Mouse (Mus musculus): ENCODE measurements around the gene Dync1li1. TPM values are rescaled to one million over a fixed set of nuclear protein-coding genes. Genes with fewer than 3 reads are reported as not detected.

Gene Dync1li1
- polyA plus RNA-seq, 1 experiment from 2014 or later: 60.3 TPM

DNA sequence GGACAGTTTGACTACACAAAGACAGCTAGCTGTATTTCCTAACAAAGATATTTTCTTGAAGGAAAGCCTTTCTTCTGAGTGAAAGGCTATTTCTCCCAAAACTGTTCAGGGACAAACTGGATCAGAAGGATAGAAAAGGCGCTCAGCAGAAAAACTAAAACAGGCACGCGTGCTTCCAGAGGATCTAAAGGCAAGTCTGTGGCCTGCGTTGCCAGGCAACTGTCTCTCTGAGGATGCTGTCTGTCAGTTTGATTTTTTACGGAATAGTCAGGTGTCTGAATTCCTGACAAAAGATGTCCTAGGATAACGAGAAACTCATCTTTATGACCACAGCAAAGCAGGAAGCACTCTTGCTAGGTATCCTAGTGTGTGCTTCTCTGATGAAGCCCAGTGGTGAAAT lies 28.1 kb upstream of the Dync1li1 start:
- Histone ChIP-seq H3K4me2 (no peak overlapping the region), H3K9ac (no peak overlapping the region), H3K36me3 (no peaks in the 10 kb centered on the region), H3K27me3 (no peaks in the 10 kb centered on the region), H3K27ac (no peak overlapping the region), H3K4me3 (no peak overlapping the region), H3K4me1 (no peaks in the 10 kb centered on the region; the same call in 1 of the 2 replicates), H3K9me3 (no peaks in the 10 kb centered on the region)
- no peak for ATAC-seq (ENCODE audit: borderline replicate concordance, extremely low read depth, low FRiP score, low TSS enrichment)
- WGBS: 77% methylated on average over 6 of the region's 6 CpGs

DNA sequence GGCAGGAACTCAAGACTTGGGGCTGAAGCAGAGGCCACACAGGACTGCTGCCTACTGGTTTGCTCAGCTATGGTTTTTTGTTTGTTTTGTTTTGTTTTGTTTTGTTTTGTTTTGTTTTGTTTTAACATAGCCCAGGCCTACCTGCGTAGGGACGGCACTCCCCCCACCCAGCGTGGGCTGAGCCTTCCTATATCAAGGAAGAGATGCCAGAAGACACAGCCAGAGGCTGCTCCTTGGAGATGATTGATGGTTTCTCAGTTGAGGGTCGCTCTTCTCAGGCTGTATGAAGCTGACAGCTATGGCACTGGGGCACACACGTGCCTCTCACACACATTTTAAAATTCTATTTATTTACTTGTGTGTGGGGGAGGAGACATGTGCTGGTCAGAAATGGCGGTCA lies 27.6 kb upstream of the Dync1li1 start:
- Histone ChIP-seq H3K27me3 (no peaks in the 10 kb centered on the region), H3K9me3 (no peaks in the 10 kb centered on the region), H3K36me3 (no peaks in the 10 kb centered on the region), H3K4me2 (no peak overlapping the region), H3K4me3 (no peak overlapping the region), H3K27ac (no peak overlapping the region), H3K9ac (no peak overlapping the region), H3K4me1 (no peaks in the 10 kb centered on the region; the same call in 1 of the 2 replicates)
- WGBS: 49% methylated on average over 6 of the region's 6 CpGs
- no peak for ATAC-seq (ENCODE audit: borderline replicate concordance, extremely low read depth, low FRiP score, low TSS enrichment)

DNA sequence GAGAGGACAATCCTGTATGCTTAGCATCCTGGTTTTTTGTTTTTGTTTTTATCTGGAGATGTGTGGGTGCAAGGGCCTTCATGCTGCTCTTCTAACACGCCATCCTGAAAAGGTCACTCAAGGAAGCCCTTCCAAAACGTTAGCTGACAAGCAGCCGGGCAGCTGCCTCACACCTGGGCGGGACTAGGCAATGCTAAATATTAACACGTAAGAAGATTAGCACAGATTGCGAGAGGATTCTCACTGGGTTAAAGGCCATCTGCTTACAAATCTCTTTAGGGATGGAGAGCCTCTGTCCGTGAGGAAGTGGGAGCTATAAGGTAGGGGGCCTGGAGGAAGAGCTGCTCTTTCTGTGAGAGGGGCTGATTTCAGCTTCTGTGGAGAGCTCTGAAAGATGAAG lies 26.6 kb upstream of the Dync1li1 start:
- WGBS: 27% methylated on average over 7 of the region's 7 CpGs
- H3K4me2 ChIP-seq: no peak overlapping the region
- H3K4me3 ChIP-seq: no peak overlapping the region
- no peak overlapping the region for H3K27ac ChIP-seq
- no peak overlapping the region for H3K9ac ChIP-seq
- no peaks in the 10 kb centered on the region for H3K9me3 ChIP-seq
- no peaks in the 10 kb centered on the region for H3K27me3 ChIP-seq
- H3K36me3 ChIP-seq: no peaks in the 10 kb centered on the region
- ATAC-seq (ENCODE audit: borderline replicate concordance, extremely low read depth, low FRiP score, low TSS enrichment): no peak
- H3K4me1 ChIP-seq: no peaks in the 10 kb centered on the region; the same call in 1 of the 2 replicates

DNA sequence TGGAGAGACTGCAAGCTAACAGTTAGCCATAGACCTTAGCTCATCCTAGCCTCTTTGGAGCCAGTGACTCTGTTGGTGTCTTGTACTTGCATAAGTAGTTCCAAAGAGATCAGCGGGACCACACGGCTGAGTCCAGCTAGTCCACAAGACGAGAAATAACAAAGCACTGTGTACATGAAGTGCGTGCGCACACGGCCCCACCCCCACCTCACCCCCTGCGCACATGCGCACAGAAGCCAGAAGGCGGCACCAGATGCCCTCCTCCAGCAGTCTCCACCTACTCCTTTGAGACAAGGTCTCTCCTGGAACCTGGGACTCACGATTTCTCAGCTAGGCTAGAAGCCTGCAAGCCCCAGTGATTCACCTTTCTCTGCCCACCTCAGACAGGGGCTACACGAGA lies 24.8 kb upstream of the Dync1li1 start:
- Histone ChIP-seq H3K27ac (no peak overlapping the region), H3K4me3 (no peak overlapping the region), H3K4me1 (no peaks in the 10 kb centered on the region), H3K36me3 (no peaks in the 10 kb centered on the region), H3K27me3 (no peaks in the 10 kb centered on the region), H3K9ac (no peak overlapping the region), H3K9me3 (no peaks in the 10 kb centered on the region), H3K4me2 (no peak overlapping the region)
- WGBS: 77% methylated on average over 11 of the region's 11 CpGs
- no peak for ATAC-seq (ENCODE audit: borderline replicate concordance, extremely low read depth, low FRiP score, low TSS enrichment)

DNA sequence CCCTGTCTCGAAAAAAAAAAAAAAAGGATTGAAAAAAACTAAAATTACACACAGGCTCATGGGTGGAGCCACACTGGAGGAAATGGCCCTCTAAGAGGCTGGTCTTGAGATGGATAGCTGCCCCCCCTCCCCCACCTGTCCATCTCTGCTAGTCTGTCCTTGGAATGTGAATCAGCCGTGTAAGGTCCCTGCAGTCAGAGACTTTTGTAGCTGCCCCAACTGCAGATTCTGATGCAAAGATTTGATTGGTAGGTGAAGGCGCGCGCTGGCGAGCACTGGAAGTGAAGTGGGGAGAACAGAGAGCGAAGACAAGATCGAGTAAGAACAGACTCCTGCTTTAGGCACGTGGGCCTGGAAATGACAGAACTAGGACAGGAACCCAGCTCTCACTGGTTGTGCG lies 21.7 kb upstream of the Dync1li1 start:
- no peak overlapping the region for H3K27ac ChIP-seq
- H3K9me3 ChIP-seq: no peaks in the 10 kb centered on the region
- no peaks in the 10 kb centered on the region for H3K4me1 ChIP-seq
- 77% methylated on average over 10 of the region's 10 CpGs for WGBS
- no peaks in the 10 kb centered on the region for H3K27me3 ChIP-seq
- H3K4me3 ChIP-seq: no peak overlapping the region
- no peak overlapping the region for H3K4me2 ChIP-seq
- no peaks in the 10 kb centered on the region for H3K36me3 ChIP-seq
- no peak for ATAC-seq (ENCODE audit: borderline replicate concordance, extremely low read depth, low FRiP score, low TSS enrichment)
- no peak overlapping the region for H3K9ac ChIP-seq

DNA sequence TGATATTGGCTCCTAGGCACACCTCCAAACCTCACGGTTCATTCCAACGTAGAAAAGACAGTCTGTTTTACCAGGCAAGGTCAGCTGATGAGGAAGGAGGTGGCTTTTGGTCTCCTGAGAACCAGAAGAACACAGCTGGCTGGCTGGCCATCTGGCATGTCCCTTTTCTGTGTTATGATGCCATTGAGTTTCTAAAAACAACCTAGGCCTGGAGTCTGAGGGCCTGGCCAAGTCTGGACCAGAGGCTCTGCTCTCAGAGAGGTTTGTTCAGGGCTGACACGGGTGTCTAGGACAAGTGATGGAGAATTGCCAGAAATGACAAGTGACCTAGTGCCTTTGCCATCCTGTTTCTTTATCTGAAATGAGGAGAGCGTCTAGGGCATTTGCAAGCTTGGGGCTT lies 20.5 kb upstream of the Dync1li1 start:
- Histone ChIP-seq H3K4me1 (peaks cover 4% of the 10 kb centered on the region), H3K9me3 (no peaks in the 10 kb centered on the region), H3K9ac (no peak overlapping the region), H3K36me3 (no peaks in the 10 kb centered on the region), H3K27ac (no peak overlapping the region), H3K4me3 (no peak overlapping the region), H3K4me2 (no peak overlapping the region), H3K27me3 (no peaks in the 10 kb centered on the region)
- WGBS: 64% methylated on average over 4 of the region's 4 CpGs
- no peak for ATAC-seq (ENCODE audit: borderline replicate concordance, extremely low read depth, low FRiP score, low TSS enrichment)

DNA sequence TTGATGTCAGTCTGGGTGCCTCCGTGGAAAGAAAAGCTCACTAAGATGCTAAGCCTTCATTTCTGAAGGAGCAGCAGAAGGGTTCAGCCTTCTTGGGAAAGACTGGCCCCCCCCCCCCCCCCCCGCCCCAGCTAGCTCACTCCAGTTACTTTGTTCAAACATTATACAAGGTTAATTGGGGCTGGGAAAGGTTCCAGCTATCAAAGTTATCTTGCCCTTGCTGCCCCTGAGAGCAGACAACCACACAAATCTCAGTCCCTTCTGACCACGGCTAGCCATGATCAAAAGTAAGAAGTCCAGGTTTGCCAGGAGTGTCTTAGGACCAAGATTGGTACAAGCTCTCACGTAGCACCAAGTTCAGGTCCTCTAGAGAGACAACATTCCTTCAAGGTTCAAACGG lies 19.6 kb upstream of the Dync1li1 start:
- no peaks in the 10 kb centered on the region for H3K27me3 ChIP-seq
- WGBS: 40% methylated on average over 5 of the region's 5 CpGs
- no peak overlapping the region for H3K4me2 ChIP-seq
- no peak overlapping the region for H3K4me3 ChIP-seq
- H3K9me3 ChIP-seq: no peaks in the 10 kb centered on the region
- H3K9ac ChIP-seq: no peak overlapping the region
- H3K4me1 ChIP-seq: peaks cover 7% of the 10 kb centered on the region
- no peaks in the 10 kb centered on the region for H3K36me3 ChIP-seq
- ATAC-seq (ENCODE audit: borderline replicate concordance, extremely low read depth, low FRiP score, low TSS enrichment): no peak
- H3K27ac ChIP-seq: no peak overlapping the region

DNA sequence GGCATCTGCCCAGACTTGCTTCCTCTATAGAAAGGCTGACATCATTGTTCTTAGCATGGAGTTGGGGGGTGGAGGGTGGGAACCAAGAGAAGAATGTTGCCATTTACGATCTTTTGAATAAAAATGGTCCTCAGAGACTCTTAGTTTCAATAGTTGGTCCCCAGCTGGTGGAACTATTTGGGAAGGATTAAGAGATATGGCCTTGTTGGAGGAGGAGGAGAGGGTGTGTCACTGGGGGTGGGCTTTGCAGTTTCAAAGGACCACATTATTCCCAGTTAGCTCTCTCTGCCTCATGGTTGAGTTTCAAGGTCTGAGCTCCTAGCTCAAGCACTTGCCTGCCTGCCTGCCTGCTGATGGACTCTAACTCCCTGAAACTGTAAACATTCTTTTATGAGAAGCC lies 16.6 kb upstream of the Dync1li1 start:
- WGBS: 68% methylated on average over 1 of the region's 1 CpGs
- H3K4me3 ChIP-seq: no peak overlapping the region
- H3K9ac ChIP-seq: no peak overlapping the region
- no peak overlapping the region for H3K4me2 ChIP-seq
- H3K9me3 ChIP-seq: no peaks in the 10 kb centered on the region
- no peaks in the 10 kb centered on the region for H3K36me3 ChIP-seq
- no peak overlapping the region for H3K27ac ChIP-seq
- no peaks in the 10 kb centered on the region for H3K27me3 ChIP-seq
- no peak for ATAC-seq (ENCODE audit: borderline replicate concordance, extremely low read depth, low FRiP score, low TSS enrichment)
- H3K4me1 ChIP-seq: peaks cover 7% of the 10 kb centered on the region

DNA sequence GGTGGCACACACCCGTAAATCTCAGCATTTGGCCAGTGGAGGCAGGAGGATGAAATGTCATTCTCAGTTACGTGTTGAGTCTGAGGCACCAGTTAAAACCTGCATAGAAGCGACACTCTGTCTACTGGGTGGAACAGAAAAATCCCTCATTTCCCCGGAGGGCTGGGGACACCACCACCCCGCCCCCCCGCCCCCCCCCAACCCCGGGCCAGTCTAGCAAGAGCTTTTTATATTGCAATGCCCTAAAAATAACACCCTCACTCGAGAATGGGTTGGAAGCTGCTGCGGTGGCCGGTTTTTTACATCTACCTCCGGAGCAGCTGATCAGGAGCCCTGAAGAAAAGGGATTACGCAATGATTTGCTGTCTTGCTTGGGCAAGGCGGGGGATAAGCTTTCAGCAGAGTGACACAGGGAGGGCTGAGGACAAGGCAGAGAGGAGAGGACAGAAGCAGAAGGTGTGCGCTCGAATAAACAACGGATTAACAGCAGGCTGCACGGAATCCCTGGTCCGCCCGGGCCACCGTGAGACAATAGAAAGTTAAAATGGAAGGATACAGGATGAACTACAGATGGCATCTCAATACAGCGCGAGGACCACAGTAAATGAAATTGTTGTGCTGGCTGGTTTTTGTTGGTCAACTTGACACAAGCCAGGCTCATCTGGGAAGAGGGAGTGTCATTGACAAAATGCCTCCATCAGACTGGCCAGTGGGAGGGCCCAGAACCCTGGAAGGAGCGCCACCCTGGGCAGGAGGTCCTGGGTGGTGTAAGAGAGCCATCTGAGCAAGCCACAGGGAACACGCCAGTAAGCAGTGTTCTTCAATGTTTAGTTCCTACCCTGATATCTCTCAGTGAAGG lies 15.7 kb upstream of the Dync1li1 start:
- H3K9ac ChIP-seq: no peak overlapping the region
- H3K27ac ChIP-seq: no peak overlapping the region
- H3K4me3 ChIP-seq: peak overlapping the region; percentile 27
- peaks cover 7% of the 10 kb centered on the region for H3K4me1 ChIP-seq
- H3K4me2 ChIP-seq: peak overlapping the region; percentile 56
- H3K9me3 ChIP-seq: no peaks in the 10 kb centered on the region
- no peaks in the 10 kb centered on the region for H3K27me3 ChIP-seq
- ATAC-seq (ENCODE audit: borderline replicate concordance, extremely low read depth, low FRiP score, low TSS enrichment): no peak
- WGBS: 5% methylated on average over 24 of the region's 24 CpGs
- no peaks in the 10 kb centered on the region for H3K36me3 ChIP-seq

DNA sequence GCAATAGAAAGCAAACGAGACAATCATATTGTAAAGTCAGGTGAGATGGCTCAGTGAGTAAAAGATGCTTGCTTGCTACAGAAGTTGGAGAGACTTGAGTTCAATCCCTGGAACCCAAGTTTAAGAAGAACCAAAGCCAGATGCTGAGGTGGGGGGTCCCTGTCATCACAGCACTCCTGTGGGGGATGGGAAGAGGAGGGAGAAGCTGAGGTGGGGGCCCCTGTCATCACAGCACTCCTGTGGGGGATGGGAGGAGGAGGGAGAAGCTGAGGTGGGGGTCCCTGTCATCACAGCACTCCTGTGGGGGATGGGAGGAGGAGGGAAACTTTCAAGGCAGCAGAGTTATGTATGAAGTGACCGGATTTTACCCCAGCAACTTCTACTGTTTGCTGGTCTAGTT lies 15.0 kb upstream of the Dync1li1 start:
- H3K27ac ChIP-seq: no peak overlapping the region
- peaks cover 7% of the 10 kb centered on the region for H3K4me1 ChIP-seq
- H3K4me2 ChIP-seq: no peak overlapping the region
- WGBS: 34% methylated on average over 2 of the region's 2 CpGs
- no peaks in the 10 kb centered on the region for H3K36me3 ChIP-seq
- no peaks in the 10 kb centered on the region for H3K27me3 ChIP-seq
- no peak for ATAC-seq (ENCODE audit: borderline replicate concordance, extremely low read depth, low FRiP score, low TSS enrichment)
- no peak overlapping the region for H3K4me3 ChIP-seq
- no peak overlapping the region for H3K9ac ChIP-seq
- no peaks in the 10 kb centered on the region for H3K9me3 ChIP-seq

DNA sequence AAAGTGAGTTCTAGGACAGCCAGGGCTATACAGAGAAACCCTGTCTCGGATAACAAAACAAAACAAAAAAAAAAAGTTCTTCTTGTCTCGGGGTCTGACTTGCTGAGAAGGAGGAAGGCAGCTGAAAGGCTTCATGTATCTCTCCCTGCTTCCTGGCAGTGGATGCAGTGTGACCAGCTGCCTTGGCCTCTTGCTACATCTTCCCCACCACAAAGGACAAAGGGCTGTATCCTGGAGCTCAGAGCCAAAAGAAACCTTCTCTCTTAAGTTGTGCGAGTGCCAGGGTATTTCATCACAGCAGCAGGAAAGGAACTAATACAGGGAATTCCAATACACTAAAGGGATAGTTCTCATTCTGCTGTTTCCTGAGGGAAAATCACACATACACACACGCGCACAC lies 10.0 kb upstream of the Dync1li1 start:
- H3K4me3 ChIP-seq: no peak overlapping the region
- H3K36me3 ChIP-seq: no peaks in the 10 kb centered on the region
- no peak overlapping the region for H3K27ac ChIP-seq
- no peak for ATAC-seq (ENCODE audit: borderline replicate concordance, extremely low read depth, low FRiP score, low TSS enrichment)
- no peak overlapping the region for H3K4me2 ChIP-seq
- H3K4me1 ChIP-seq: no peaks in the 10 kb centered on the region
- H3K27me3 ChIP-seq: no peaks in the 10 kb centered on the region
- no peaks in the 10 kb centered on the region for H3K9me3 ChIP-seq
- WGBS: 65% methylated on average over 5 of the region's 5 CpGs
- no peak overlapping the region for H3K9ac ChIP-seq

DNA sequence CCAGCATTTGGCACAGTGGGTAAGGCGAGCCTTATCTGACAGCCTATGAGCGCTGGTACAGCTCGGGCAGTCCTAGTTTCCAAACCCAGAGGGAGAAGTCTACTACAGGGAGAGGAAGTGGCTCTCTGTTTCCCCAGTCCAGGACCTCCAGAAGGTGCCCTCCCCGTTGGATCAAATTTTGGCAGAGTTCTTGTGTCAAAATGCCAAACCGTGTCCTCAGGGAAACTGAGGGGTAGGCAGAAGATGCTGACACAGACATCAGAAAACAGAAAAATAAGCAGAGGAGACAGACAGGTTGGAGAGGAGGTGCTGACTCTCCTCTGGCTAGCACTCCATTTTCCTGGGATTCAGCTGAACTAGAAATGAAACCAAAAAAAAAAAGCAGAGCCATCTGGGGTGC lies 8.6 kb upstream of the Dync1li1 start:
- Histone ChIP-seq H3K4me3 (no peak overlapping the region), H3K27me3 (no peaks in the 10 kb centered on the region), H3K27ac (no peak overlapping the region), H3K9ac (no peak overlapping the region), H3K4me2 (no peak overlapping the region), H3K9me3 (no peaks in the 10 kb centered on the region), H3K4me1 (no peaks in the 10 kb centered on the region), H3K36me3 (no peaks in the 10 kb centered on the region)
- 74% methylated on average over 5 of the region's 5 CpGs for WGBS
- no peak for ATAC-seq (ENCODE audit: borderline replicate concordance, extremely low read depth, low FRiP score, low TSS enrichment)

DNA sequence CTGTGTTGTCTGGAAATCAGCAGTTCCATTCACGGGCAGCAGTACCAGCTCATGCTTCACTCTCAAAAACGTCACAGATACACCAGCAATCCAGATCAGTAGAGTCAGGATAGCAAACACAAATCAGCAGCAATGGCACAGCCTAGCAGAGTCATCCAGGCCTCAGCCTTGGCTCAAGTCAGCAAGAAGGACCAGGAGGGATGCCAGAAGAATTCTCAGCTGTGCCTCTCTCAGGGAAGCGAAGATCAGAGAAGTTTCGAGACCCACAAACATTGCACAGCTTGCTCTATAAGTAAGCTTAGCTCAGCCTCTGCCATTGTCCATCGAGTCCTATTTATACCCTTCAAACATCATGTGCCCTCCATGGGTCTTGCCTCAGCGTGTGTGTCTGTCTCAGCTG lies 8.1 kb upstream of the Dync1li1 start:
- H3K36me3 ChIP-seq: no peaks in the 10 kb centered on the region
- no peaks in the 10 kb centered on the region for H3K27me3 ChIP-seq
- H3K9me3 ChIP-seq: no peaks in the 10 kb centered on the region
- WGBS: 70% methylated on average over 6 of the region's 6 CpGs
- no peak overlapping the region for H3K4me2 ChIP-seq
- H3K9ac ChIP-seq: no peak overlapping the region
- ATAC-seq (ENCODE audit: borderline replicate concordance, extremely low read depth, low FRiP score, low TSS enrichment): no peak
- H3K27ac ChIP-seq: no peak overlapping the region
- no peaks in the 10 kb centered on the region for H3K4me1 ChIP-seq
- no peak overlapping the region for H3K4me3 ChIP-seq
